Mouse (Mus musculus) limb, embryonic 10.5 days (tissue): ENCODE data around the gene Nadk2. TPM values are rescaled to one million over a fixed set of nuclear protein-coding genes. Genes with fewer than 3 reads are reported as not detected.

Source experiments
- DNase-seq: peaks from one replicate; pipeline ENCODE4 v3.0.0-alpha.2; 2017; ENCODE audit warnings: low spot score
- H3K27ac ChIP-seq: fragments of 300-500 bp; sonication (generic); 2 replicates; pipeline ENCODE4 v1.5.1; 2016; ENCODE audit warnings: mild to moderate bottlenecking
- H3K27me3 ChIP-seq: fragments of 300-500 bp; sonication (generic); 2 replicates; pipeline ENCODE4 v1.6.1; 2016; ENCODE audit warnings: low read depth, mild to moderate bottlenecking; ENCODE audit not compliant: poor library complexity, severe bottlenecking
- H3K36me3 ChIP-seq: fragments of 300-500 bp; sonication (generic); 2 replicates; pipeline ENCODE4 v1.6.1; 2016; ENCODE audit warnings: mild to moderate bottlenecking, moderate library complexity
- H3K4me1 ChIP-seq: fragments of 300-500 bp; sonication (generic); 2 replicates; pipeline ENCODE4 v1.6.1; 2016
- H3K4me3 ChIP-seq: fragments of 300-500 bp; sonication (generic); 2 replicates; pipeline ENCODE4 v1.5.1; 2016; ENCODE audit warnings: mild to moderate bottlenecking, moderate library complexity
- H3K9me3 ChIP-seq: fragments of 300-500 bp; sonication (generic); replicated peaks from 2 replicates; pipeline ENCODE4 v1.6.1; 2016; ENCODE audit warnings: mild to moderate bottlenecking
- WGBS: fragments of 180-500 bp; shearing (Covaris S2); methylation state at CpG from one replicate; pipeline ENCODE4 v1.1.7; 2016; 5-methylcytosine and 5-hydroxymethylcytosine counted together
- polyA plus RNA-seq: library from polyadenylated mRNA; unstranded; fragments of >200 nt; fragmentation: Nextera tagmentation; extraction: Ambion mirVana; gene quantifications from 2 replicates; pipeline ENCODE4 v1.2.1, GENCODE M21; 2016

The Nadk2 gene
- 29.2 and 30.8 TPM in 2 replicates for polyA plus RNA-seq

DNA sequence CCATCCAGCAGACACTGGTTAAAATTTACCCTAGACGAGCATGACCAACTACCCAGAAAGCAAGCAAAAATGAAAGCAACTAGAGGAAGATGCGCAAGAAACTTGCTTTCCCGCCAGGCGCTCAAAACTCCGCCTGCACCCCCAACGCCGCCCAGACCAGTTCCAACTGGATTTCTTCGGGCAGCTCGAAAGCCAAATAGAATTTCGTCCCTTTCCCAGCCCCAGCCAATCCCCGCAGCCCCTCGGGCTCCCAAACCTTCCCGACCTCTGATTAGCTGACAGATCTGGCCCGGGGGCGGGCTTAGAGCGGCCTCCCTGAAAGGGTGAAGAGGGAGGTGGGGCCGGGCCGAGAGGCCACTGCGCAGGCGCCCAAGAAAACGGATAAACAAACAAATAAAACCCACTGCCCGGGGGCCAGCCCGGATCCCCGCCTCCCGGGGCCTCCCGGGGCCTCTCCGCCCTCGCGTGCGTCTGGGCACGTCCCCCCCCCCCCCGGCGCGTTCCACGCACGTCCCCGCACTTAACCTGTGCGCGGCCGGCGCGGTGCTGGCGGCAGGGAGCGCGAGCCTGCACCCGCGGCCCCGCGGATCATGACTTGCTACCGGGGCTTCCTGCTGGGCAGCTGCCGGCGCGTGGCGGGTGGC, at the start of gene Nadk2:
Gene Nadk2, plus strand, starts transcription at position 349 of the 644 bp plus-strand sequence.
- peak within 1 kb of the TSS; percentile 92 for H3K4me3 ChIP-seq
- no peaks in the 10 kb centered on the region for H3K27me3 ChIP-seq
- H3K9me3 ChIP-seq: no peaks in the 10 kb centered on the region
- WGBS: under 1% methylated on average over 51 of the region's 54 CpGs
- peaks cover 41% of the 10 kb centered on the region for H3K4me1 ChIP-seq
- H3K27ac ChIP-seq: peak within 1 kb of the TSS; percentile 98
- H3K36me3 ChIP-seq: no peaks in the 10 kb centered on the region
- DNase-seq: peak; percentile 98

DNA sequence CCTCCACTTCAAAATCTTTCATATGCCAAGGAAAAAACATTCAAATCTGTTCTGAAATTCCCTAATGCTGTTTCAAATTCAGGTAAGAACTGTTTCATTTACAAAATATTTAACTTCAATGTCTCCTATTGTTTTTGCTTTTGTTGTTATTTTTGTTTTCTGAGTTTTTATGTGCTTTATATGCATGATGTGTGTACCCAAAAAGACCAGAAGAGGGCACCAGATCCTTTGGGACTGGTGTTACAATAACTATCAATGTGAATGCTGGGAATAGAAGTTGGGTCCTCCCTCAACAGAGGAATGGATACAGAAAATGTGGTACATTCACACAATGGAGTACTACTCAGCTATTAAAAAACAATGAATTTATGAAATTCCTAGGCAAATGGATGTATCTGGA, 15.4 kb upstream of the Nadk2 start:
- no peaks in the 10 kb centered on the region for H3K36me3 ChIP-seq
- no peaks in the 10 kb centered on the region for H3K27me3 ChIP-seq
- no peaks in the 10 kb centered on the region for H3K9me3 ChIP-seq
- no peak overlapping the region for H3K4me3 ChIP-seq
- H3K4me1 ChIP-seq: no peaks in the 10 kb centered on the region
- DNase-seq: no peak
- H3K27ac ChIP-seq: no peak overlapping the region

DNA sequence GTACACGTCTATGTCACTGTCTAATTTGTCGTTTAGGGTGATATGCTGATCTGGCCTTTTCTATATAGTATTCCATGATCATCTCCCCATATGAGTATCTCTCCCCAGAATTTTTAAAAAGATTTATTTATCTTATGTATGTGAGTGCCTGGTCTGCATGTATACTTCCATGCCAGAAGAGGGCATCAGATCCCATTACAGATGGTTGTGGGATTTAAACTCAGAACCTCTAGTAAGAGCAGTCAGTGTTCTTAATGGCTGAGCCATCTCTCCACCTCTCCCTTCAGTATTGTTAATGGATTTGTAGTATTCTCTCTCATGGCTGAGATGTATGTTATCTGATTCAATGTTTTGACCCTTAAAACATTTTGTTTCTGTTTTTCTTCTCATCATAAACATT, 11.2 kb upstream of the Nadk2 start:
- Histone ChIP-seq H3K9me3 (no peaks in the 10 kb centered on the region), H3K4me1 (no peaks in the 10 kb centered on the region), H3K27ac (no peak overlapping the region), H3K36me3 (no peaks in the 10 kb centered on the region), H3K27me3 (no peaks in the 10 kb centered on the region), H3K4me3 (no peak overlapping the region)
- 86% methylated on average over 2 of the region's 2 CpGs for WGBS
- DNase-seq: no peak

DNA sequence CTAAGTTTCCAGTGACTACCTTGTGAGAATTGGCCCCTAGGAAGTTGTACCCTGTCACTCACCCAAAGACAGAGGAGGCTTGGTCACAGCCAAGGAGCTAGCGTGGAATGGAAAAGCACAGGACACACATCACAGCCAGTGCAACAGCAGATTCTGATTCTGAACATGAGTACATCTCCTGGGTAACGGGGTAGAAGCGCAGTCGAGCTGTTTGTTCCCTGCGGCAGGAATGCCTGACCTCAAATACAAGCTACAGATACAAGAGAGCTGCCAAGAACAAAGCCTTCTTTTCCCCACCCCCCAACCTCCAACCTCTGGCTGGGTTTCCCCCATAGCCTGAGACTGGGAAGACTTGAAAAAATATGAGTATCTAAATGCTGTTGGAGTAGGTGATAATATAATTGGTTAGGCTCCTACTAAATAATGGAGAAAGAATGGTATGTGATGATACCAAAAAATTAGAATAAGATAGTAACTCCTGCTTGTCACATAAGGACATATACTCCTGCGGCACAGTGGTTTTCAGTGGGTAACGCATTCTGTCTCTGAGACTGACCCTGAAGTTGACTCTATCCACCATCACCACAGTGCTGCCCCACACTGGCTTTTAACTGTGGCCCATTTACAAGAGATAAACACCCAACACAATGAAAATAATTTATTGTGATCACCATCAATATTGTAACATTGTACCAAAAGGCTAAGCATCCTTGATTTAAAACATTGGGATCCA, 9.7 kb upstream of the Nadk2 start:
- 86% methylated on average over 7 of the region's 7 CpGs for WGBS
- no peaks in the 10 kb centered on the region for H3K36me3 ChIP-seq
- H3K27ac ChIP-seq: no peak overlapping the region
- H3K4me3 ChIP-seq: no peak overlapping the region
- no peaks in the 10 kb centered on the region for H3K27me3 ChIP-seq
- no peaks in the 10 kb centered on the region for H3K9me3 ChIP-seq
- no peak for DNase-seq
- no peaks in the 10 kb centered on the region for H3K4me1 ChIP-seq

DNA sequence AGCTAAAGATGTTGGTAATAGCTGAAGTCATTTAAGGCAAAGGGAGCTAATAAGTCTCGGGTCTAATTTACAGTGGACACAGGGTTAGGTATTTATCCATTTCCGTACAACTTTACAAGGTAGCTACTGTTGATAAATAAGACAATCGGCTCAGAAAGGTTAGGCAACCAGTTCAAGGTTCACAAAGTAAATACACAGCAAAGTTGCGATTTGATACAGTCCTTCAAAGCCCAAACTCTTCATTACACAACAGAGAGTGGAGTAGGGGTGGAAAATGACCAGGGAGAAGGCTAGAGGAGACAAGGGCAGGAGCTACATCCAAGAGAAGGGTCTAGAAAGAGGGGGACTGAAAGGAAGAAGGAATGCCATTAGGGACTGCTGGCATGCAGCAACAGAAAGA, 2.2 kb upstream of the Nadk2 start:
- peaks cover 26% of the 10 kb centered on the region for H3K4me1 ChIP-seq

DNA sequence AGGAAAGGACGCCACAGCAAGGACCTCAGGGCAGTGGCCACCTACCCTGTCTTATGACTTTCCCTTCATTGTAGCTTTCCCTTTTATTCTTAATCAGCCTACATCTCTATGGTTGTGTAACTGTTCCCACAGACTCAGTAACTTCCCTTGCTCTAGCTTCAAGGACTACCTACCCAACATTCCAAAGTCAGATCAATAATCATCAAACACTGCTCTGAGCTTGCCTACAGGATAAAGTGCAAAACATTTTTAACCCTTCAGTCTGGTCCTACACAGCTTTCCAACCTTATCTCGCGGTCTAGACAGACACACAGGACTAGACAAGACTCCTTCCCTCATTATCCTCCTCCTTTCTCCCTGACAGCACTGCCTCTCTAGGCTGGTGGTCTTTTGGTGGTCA, 707 bp upstream of the Nadk2 start:
- Histone ChIP-seq H3K9me3 (no peaks in the 10 kb centered on the region), H3K27ac (peak overlapping the region; percentile 98), H3K36me3 (no peaks in the 10 kb centered on the region), H3K27me3 (no peaks in the 10 kb centered on the region), H3K4me1 (peaks cover 37% of the 10 kb centered on the region), H3K4me3 (peak overlapping the region; percentile 92)
- WGBS: 5% methylated on average over 3 of the region's 3 CpGs
- DNase-seq: no peak

More for the DNA sequence above, 2.2 kb upstream of the Nadk2 start:
- Histone ChIP-seq H3K27ac (no peak overlapping the region), H3K4me3 (no peak overlapping the region), H3K36me3 (no peaks in the 10 kb centered on the region), H3K27me3 (no peaks in the 10 kb centered on the region), H3K9me3 (no peaks in the 10 kb centered on the region)
- DNase-seq: no peak
- 91% methylated on average over 4 of the region's 4 CpGs for WGBS

DNA sequence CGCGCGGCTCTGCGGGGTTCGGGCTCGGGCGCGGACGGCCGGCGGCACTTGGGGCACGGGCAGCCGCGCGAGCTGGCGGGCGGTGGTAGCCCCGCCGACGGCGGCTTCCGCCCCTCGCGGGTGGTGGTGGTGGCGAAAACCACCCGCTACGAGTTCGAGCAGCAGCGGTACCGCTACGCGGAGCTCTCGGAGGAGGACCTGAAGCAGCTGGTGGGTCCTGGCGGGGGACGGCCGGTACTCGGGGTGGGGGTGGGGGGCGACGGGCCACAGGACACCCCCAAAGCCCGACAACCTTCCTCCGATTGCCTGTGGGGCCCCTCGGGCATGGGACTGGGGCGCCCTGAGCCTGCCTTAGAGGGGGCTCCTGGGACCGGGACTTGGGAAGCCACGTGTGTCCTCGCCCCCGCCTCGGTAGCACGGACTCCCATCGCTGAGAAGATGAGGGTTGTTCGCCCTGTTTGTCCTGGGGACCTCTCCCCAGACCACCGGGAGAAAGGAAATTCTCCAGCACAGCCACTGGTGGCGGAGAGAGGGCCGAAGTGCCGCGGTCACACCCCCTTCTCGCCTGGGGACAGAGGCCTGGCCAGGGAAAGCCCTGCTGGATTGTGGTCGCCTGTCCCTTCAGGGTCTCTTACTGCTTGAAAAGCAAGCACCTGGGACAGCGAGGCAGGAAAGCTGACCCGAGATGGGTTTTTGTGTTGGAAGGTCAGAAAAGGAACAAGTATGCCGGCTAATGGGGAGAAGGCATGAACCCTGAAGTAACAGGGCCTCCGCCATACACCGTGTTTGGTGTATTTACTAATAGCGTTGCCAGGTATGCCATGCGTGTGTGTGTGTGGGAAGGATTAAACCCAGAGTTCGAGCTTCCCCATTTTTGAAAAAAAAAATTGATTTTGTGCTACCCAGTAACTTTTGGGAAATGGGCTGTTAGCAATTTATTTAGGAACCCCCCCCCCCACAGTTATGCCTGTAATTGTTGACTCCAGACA, 790 bp downstream of the Nadk2 start:
- Histone ChIP-seq H3K4me3 (peak overlapping the region; percentile 92), H3K36me3 (0 out of 2 replicates have a peak, but pooled peaks cover 5% of the 10 kb centered on the region), H3K4me1 (peaks cover 41% of the 10 kb centered on the region), H3K9me3 (no peaks in the 10 kb centered on the region), H3K27ac (peak overlapping the region; percentile 98), H3K27me3 (no peaks in the 10 kb centered on the region)
- under 1% methylated on average over 63 of the region's 66 CpGs for WGBS
- DNase-seq: peak; percentile 76

DNA sequence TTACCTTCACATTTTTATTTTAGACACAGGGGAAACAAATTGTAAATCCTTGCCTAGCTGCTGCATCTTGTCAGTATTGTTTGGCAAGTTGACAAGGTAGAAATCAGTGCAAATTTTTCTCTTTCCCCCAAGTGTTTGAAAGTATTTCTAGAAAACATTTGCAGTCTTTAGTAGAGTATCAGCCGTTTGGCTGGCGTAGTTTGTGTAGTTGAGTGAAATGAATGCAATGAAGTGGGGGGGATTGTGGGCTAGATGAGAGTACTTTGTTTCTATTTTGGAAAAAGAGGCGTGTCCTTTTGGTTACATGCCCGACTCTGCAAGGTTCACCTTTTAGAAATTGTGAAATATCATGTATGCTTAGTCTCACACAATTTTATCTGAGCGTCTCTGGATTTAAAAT, 1.6 kb downstream of the Nadk2 start:
- Histone ChIP-seq H3K36me3 (0 out of 2 replicates have a peak, but pooled peaks cover 5% of the 10 kb centered on the region), H3K27me3 (no peaks in the 10 kb centered on the region), H3K4me3 (peak overlapping the region; percentile 92), H3K9me3 (no peaks in the 10 kb centered on the region), H3K27ac (no peak overlapping the region), H3K4me1 (peaks cover 41% of the 10 kb centered on the region)
- DNase-seq: no peak
- WGBS: 44% methylated on average over 5 of the region's 5 CpGs

DNA sequence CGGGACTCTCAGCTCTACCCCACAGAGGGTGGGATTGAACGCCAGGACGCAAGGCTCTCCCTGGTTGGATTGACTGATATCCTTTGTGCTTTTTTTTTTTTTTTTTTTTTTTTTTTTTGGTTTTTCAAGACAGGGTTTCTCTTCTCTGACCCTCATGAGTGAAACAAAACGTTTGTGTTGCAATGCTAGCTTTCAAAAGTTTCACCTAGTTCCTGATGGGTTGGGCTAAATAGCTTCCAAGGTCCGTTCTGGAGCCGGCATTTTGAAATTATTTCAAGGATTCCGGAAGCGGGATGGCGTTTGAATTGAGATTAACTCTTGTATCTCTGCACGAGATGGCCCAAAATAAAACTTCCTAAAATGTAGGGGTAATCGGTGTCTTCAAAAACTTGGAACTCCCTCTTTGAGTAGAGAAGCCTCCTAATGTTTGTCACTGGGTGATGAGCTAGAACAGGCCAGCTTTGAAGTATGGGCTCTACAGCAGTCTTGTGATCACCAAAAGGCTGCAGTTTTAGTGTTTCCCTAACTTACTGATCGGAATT, 2.1 kb downstream of the Nadk2 start:
- H3K9me3 ChIP-seq: no peaks in the 10 kb centered on the region
- 0 out of 2 replicates have a peak, but pooled peaks cover 5% of the 10 kb centered on the region for H3K36me3 ChIP-seq
- 49% methylated on average over 12 of the region's 12 CpGs for WGBS
- H3K27ac ChIP-seq: no peak overlapping the region
- H3K27me3 ChIP-seq: no peaks in the 10 kb centered on the region
- H3K4me1 ChIP-seq: peaks cover 41% of the 10 kb centered on the region
- H3K4me3 ChIP-seq: peak overlapping the region; percentile 92
- DNase-seq: no peak

DNA sequence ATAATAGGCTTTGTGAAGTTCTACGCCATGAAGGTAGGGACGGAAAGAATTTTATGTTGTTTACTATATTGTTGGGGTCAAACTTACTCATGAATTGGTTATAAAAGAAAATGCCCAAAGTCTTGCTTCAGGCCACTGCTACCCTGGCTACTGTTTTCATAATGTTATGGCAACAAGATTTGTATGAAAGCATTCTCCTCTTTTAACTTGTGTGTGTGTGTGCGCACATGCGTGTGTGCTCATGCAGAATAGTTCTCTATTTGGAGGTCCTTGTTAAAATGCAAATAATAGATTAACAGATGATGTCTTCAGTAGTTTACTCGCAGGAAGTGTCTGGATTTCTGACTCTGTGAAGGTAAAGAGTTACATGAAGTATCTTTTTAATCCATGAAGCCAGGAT, 2.6 kb downstream of the Nadk2 start:
- 79% methylated on average over 5 of the region's 5 CpGs for WGBS
- Histone ChIP-seq H3K27me3 (no peaks in the 10 kb centered on the region), H3K36me3 (0 out of 2 replicates have a peak, but pooled peaks cover 5% of the 10 kb centered on the region), H3K9me3 (no peaks in the 10 kb centered on the region), H3K27ac (no peak overlapping the region), H3K4me1 (peaks cover 43% of the 10 kb centered on the region), H3K4me3 (0 out of 2 replicates have a peak overlapping the region, but pooled peaks have one; percentile 92)
- no peak for DNase-seq

DNA sequence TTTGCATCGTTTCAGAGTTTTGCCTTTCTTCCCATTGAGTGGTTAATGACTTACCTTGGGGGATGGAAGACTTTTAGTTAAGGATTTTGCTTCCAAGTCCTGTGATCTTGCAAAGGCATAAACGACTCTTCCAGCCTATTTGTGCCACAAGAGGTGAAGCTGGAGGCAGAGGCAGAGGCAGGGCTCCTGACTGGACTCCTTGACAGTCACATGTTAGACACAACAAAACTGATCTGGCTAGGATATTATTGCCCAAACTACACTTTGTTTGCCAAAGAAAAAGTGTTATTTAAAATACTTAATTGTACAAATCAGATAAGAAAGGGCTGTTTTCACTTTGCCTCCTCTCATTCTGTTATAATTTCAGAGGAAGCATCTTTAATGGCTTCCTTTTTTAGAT, 3.1 kb downstream of the Nadk2 start:
- H3K36me3 ChIP-seq: 0 out of 2 replicates have a peak, but pooled peaks cover 5% of the 10 kb centered on the region
- WGBS: 20% methylated on average over 2 of the region's 2 CpGs
- peaks cover 48% of the 10 kb centered on the region for H3K4me1 ChIP-seq
- H3K27ac ChIP-seq: no peak overlapping the region
- no peaks in the 10 kb centered on the region for H3K27me3 ChIP-seq
- no peak overlapping the region for H3K4me3 ChIP-seq
- no peak for DNase-seq
- no peaks in the 10 kb centered on the region for H3K9me3 ChIP-seq

DNA sequence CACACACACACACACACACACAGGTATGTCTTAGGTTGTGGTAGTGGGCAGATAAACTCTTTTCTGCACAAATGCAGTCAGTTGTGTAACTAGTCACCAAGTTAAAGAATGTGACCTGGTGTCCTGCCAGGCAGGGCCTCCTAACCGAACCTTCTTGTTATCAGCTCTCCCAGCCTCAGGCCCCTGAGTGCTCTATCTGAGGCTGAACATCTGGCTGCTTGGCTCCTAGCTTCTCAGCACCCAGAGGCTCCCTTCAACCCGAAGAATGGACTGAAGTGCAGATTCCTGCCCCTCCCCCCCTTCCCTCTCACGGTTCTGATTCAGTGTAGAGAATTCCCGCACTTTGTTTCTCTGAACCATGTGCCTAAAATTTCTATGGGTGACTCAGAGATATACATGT, 3.6 kb downstream of the Nadk2 start:
- H3K27ac ChIP-seq: no peak overlapping the region
- 19% methylated on average over 4 of the region's 4 CpGs for WGBS
- no peak for DNase-seq
- H3K4me3 ChIP-seq: no peak overlapping the region
- no peaks in the 10 kb centered on the region for H3K27me3 ChIP-seq
- 0 out of 2 replicates have a peak, but pooled peaks cover 5% of the 10 kb centered on the region for H3K36me3 ChIP-seq
- H3K9me3 ChIP-seq: no peaks in the 10 kb centered on the region
- peaks cover 50% of the 10 kb centered on the region for H3K4me1 ChIP-seq
